In the genomic region with DNA sequence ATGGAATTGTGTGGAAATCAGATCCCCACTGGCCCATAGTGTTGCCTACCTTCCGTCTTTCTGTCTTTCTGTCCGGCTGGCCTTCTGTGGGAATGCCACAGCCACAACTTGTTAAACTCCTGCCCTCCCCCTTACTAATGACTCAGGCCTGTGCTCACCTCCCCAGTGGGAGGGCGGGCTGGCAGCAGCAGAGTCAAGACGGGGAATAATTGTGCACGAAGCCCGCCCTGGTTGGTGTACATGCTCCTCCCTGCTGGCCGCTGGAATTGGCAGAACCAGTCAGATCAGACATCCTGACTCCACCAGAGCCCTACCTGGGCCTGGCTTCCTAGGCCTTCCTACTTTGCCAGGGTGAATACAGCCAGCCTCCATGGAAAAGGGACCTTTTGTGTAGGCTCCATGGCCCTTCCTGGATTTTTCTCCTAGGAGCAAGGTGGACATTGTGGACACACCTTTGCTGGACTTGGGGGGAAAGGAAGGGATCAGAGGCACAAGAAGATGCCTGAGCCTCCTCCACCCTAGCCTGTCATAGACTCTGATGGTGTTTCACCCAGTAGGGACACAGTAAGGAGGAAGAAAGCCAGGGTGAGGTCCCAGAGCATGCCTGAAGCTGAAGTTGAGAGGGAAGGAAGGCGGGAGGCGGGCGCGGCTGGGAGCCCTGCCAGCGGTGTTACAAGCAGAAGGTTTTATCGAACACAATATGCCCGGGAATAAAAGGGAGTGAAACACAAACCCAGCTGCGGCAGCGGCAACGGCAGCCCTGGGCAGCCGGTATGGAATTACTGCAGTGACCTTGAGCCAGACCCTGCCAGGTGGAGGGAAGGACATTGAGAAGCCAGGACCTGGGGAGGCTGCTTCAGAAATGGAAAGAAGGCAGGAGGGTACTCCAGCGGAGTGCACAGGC, we compare ENCODE assay signal across 8 mouse cellular contexts. TPM values are rescaled to one million over a fixed set of nuclear protein-coding genes. Genes with fewer than 3 reads are reported as not detected.
A peak's percentile ranks its signal among the peaks of the same experiment; 100 is the strongest.
DNase-seq lines count a peak whose midpoint lies in the region; ATAC-seq and TF ChIP-seq lines count a peak whose summit lies in the region.

No protein-coding gene starts in this region.

- H3K27ac ChIP-seq in gastrocnemius, adult 2 months: no peak overlapping the region
- H3K27ac ChIP-seq in embryonic facial prominence, embryonic 10.5 days (replicated peaks): peak overlapping the region; percentile 81
- peak overlapping the region; percentile 94 for H3K27ac ChIP-seq in lung, postnatal 0 days (ENCODE audit: low read length)

- H3K9me3 ChIP-seq in embryonic facial prominence, embryonic 10.5 days: no peaks in the 10 kb centered on the region
- H3K9me3 ChIP-seq in lung, postnatal 0 days (ENCODE audit: low read length): no peaks in the 10 kb centered on the region

- H3K4me3 ChIP-seq in gastrocnemius, adult 2 months: peak overlapping the region; percentile 37
- H3K4me3 ChIP-seq in embryonic facial prominence, embryonic 10.5 days: peak overlapping the region; percentile 60
- H3K4me3 ChIP-seq in lung, postnatal 0 days (ENCODE audit: low read depth, low read length): peak overlapping the region; percentile 44

- H3K4me1 ChIP-seq in embryonic facial prominence, embryonic 10.5 days: peaks cover 49% of the 10 kb centered on the region
- H3K4me1 ChIP-seq in lung, postnatal 0 days (ENCODE audit: insufficient read depth, low read depth, low read length): 0 out of 2 replicates have a peak, but pooled peaks cover 2% of the 10 kb centered on the region

- ATAC-seq in lung, postnatal 0 days: peak; percentile 76

- H3K27me3 ChIP-seq in embryonic facial prominence, embryonic 10.5 days (replicated peaks; ENCODE audit: low read depth, poor library complexity, severe bottlenecking): peaks cover 93% of the 10 kb centered on the region
- H3K27me3 ChIP-seq in lung, postnatal 0 days (replicated peaks; ENCODE audit: insufficient read depth, low read length): no peaks in the 10 kb centered on the region

- no peaks in the 10 kb centered on the region for H3K36me3 ChIP-seq in embryonic facial prominence, embryonic 10.5 days (replicated peaks)
- H3K36me3 ChIP-seq in lung, postnatal 0 days (ENCODE audit: insufficient read depth, low read length): no peaks in the 10 kb centered on the region

- peak; percentile 56 for DNase-seq in gastrocnemius, adult 2 months
- DNase-seq in gastrocnemius, postnatal 4 days (ENCODE audit: low spot score in 2 of 2): no peak
- DNase-seq in embryonic facial prominence, embryonic 10.5 days (ENCODE audit: low spot score): peak; percentile 58
- DNase-seq in heart, postnatal 14 days: peak; percentile 58 to 68
- peak; percentile 70 for DNase-seq in large intestine, adult 2 months (ENCODE audit: low read depth, low spot score)
- DNase-seq in lung, postnatal 0 days (ENCODE audit: low spot score): peak; percentile 91
- DNase-seq in right cerebral cortex, postnatal 4 days: peak; percentile 53
- DNase-seq in T-cell, adult 2 months (ENCODE audit: low spot score): no peak

- TF ChIP-seq EP300 in lung, postnatal 0 days (IDR thresholded peaks at IDR 0.05): no peak

- H3K4me2 ChIP-seq in lung, postnatal 0 days (replicated peaks; ENCODE audit: low read depth, low read length): peak overlapping the region; percentile 61

- WGBS in embryonic facial prominence, embryonic 10.5 days: 19% methylated on average over 19 of the region's 19 CpGs
- WGBS in large intestine, adult 2 months: 17% methylated on average over 19 of the region's 19 CpGs
- WGBS in lung, postnatal 0 days: 20% methylated on average over 19 of the region's 19 CpGs

- intact Hi-C loops in gastrocnemius, adult 2 months (cut with DNase I): no loop called here
- intact Hi-C loops in heart, postnatal 14 days (cut with DNase I): no loop called here

- no peak for TF ChIP-seq CTCF in gastrocnemius, adult 2 months (IDR thresholded peaks at IDR 0.05)
- no peak for TF ChIP-seq CTCF in lung, postnatal 0 days (IDR thresholded peaks at IDR 0.05)

- peak overlapping the region; percentile 32 for H3K9ac ChIP-seq in lung, postnatal 0 days (replicated peaks; ENCODE audit: low read depth)

RNA-seq across cellular contexts. Expression of a gene that starts 1.4 kb away (rescaled TPM):
- total RNA-seq in gastrocnemius, adult 2 months (2021): under 1 TPM in 1 of 2 experiments, not detected in 1; 0.05 TPM
- under 1 TPM; 0.47 to 0.49 TPM for total RNA-seq in gastrocnemius, postnatal 4 days (2021)
- 4.5 and 4.7 TPM in 2 replicates for polyA plus RNA-seq in embryonic facial prominence, embryonic 10.5 days (2016; fragmentation: Nextera tagmentation; extraction: Ambion mirVana)
- 10 to 100 TPM; 19.9 to 24.0 TPM for total RNA-seq in heart, postnatal 14 days (2021)
- 1.6 and 2.4 TPM in 2 replicates for polyA plus RNA-seq in large intestine, adult 2 months (2012; rRNA removed)
- polyA plus RNA-seq in lung, postnatal 0 days (2015; fragmentation: Nextera tagmentation; extraction: Ambion mirVana): 33.2 and 34.5 TPM in 2 replicates

RNA-seq across cellular contexts. Expression of a gene that starts 12.4 kb away (rescaled TPM):
- not detected for total RNA-seq in gastrocnemius, adult 2 months (2021)
- under 1 TPM in 1 of 2 experiments, not detected in 1; 0.29 TPM for total RNA-seq in gastrocnemius, postnatal 4 days (2021)
- polyA plus RNA-seq in embryonic facial prominence, embryonic 10.5 days (2016; fragmentation: Nextera tagmentation; extraction: Ambion mirVana): not detected in 2 replicates
- 1 to 10 TPM in 1 of 2 experiments, under 1 TPM in 1; 0.54 to 1.1 TPM for total RNA-seq in heart, postnatal 14 days (2021)
- 0.05 TPM in 1 of 2 replicates, not detected in the other for polyA plus RNA-seq in large intestine, adult 2 months (2012; rRNA removed)
- 0.14 TPM in 1 of 2 replicates, not detected in the other for polyA plus RNA-seq in lung, postnatal 0 days (2015; fragmentation: Nextera tagmentation; extraction: Ambion mirVana)

RNA-seq across cellular contexts. Expression of a gene that starts 23.2 kb away (rescaled TPM):
- total RNA-seq in gastrocnemius, adult 2 months (2021): not detected
- total RNA-seq in gastrocnemius, postnatal 4 days (2021): under 1 TPM; 0.26 to 0.59 TPM
- polyA plus RNA-seq in embryonic facial prominence, embryonic 10.5 days (2016; fragmentation: Nextera tagmentation; extraction: Ambion mirVana): 2.7 and 3.6 TPM in 2 replicates
- total RNA-seq in heart, postnatal 14 days (2021): 1 to 10 TPM; 1.4 to 2.1 TPM
- 0.84 and 1.2 TPM in 2 replicates for polyA plus RNA-seq in large intestine, adult 2 months (2012; rRNA removed)
- 3.1 and 4.7 TPM in 2 replicates for polyA plus RNA-seq in lung, postnatal 0 days (2015; fragmentation: Nextera tagmentation; extraction: Ambion mirVana)

RNA-seq across cellular contexts. Expression of a gene that starts 24.3 kb away (rescaled TPM):
- total RNA-seq in gastrocnemius, adult 2 months (2021): 1 to 10 TPM; 1.2 to 3.0 TPM
- 10 to 100 TPM; 18.7 to 22.7 TPM for total RNA-seq in gastrocnemius, postnatal 4 days (2021)
- polyA plus RNA-seq in embryonic facial prominence, embryonic 10.5 days (2016; fragmentation: Nextera tagmentation; extraction: Ambion mirVana): 6.5 and 13.5 TPM in 2 replicates
- total RNA-seq in heart, postnatal 14 days (2021): 10 to 100 TPM; 27.6 to 28.8 TPM
- polyA plus RNA-seq in large intestine, adult 2 months (2012; rRNA removed): 8.8 and 10.1 TPM in 2 replicates
- 1.4 and 3.1 TPM in 2 replicates for polyA plus RNA-seq in lung, postnatal 0 days (2015; fragmentation: Nextera tagmentation; extraction: Ambion mirVana)

RNA-seq across cellular contexts. Expression of a gene that starts 50.7 kb away (rescaled TPM):
- 1 to 10 TPM; 2.9 to 4.1 TPM for total RNA-seq in gastrocnemius, adult 2 months (2021)
- total RNA-seq in gastrocnemius, postnatal 4 days (2021): 1 to 10 TPM; 4.7 to 6.0 TPM
- polyA plus RNA-seq in embryonic facial prominence, embryonic 10.5 days (2016; fragmentation: Nextera tagmentation; extraction: Ambion mirVana): 4.5 and 5.1 TPM in 2 replicates
- 1 to 10 TPM; 9.4 to 9.6 TPM for total RNA-seq in heart, postnatal 14 days (2021)
- polyA plus RNA-seq in large intestine, adult 2 months (2012; rRNA removed): 2.5 and 6.2 TPM in 2 replicates
- polyA plus RNA-seq in lung, postnatal 0 days (2015; fragmentation: Nextera tagmentation; extraction: Ambion mirVana): 1.6 and 2.3 TPM in 2 replicates

Comparison
In these comparisons a context has a peak if more than half of its experiments do, and no peak if none do; other contexts are left out.
1. DNase-seq: peak in gastrocnemius, adult 2 months (single experiment), embryonic facial prominence, embryonic 10.5 days (single experiment), heart, postnatal 14 days (2 of 2), large intestine, adult 2 months (single experiment), lung, postnatal 0 days (single experiment) and right cerebral cortex, postnatal 4 days (single experiment); none in gastrocnemius, postnatal 4 days (0 of 2) and T-cell, adult 2 months (single experiment).
2. RNA of a gene that starts 1.4 kb away (total RNA-seq): 19.9 to 24.0 TPM in heart, postnatal 14 days; 0.47 to 0.49 TPM in gastrocnemius, postnatal 4 days and 0.05 TPM in gastrocnemius, adult 2 months; every median in the first group is over 10 times any median in the second.
3. Peak in every context shown above with its lines, with median percentiles within 50 percentile points of each other: H3K4me3 ChIP-seq.